Mouse (Mus musculus) left cerebral cortex, adult 2 months (tissue): ENCODE results near the gene Zswim3. TPM values are rescaled to one million over a fixed set of nuclear protein-coding genes. Genes with fewer than 3 reads are reported as not detected.
"Not testable (repeated sequence)": the region's sequence is repeated elsewhere in the genome, so short reads cannot be mapped to it uniquely, and the experiment has no call there.

Experiments used
- DNase-seq, 2 experiments: peaks; one replicate each; pipeline ENCODE4 v3.0.0; 2021 to 2022; ENCODE audit warnings: low spot score in 2 of 2, mixed read lengths in 1 of 2; ENCODE audit errors: extremely low spot score in 1 of 2
- H3K27ac ChIP-seq: fragments of 200-600 bp; 2 replicates; pipeline ENCODE4 v1.8.1; 2022
- H3K4me3 ChIP-seq: fragments of 200-600 bp; 2 replicates; pipeline ENCODE4 v1.8.1; 2022
- CTCF ChIP-seq: fragments of 200-600 bp; IDR thresholded peaks from 2 replicates; pipeline ENCODE4 v1.8.1; 2022; ENCODE audit warnings: antibody characterized with exemption, mild to moderate bottlenecking, moderate library complexity
- intact Hi-C: fragments of 180-260 bp; cut with DNase I; formaldehyde crosslinking; loops from one replicate; pipeline ENCODE4 v1.15.1; 2025
- total RNA-seq, 2 experiments: library from RNA; stranded (reverse); gene quantifications; 2 replicates each; pipeline ENCODE4 v1.2.3; 2021

Zswim3 gene
- total RNA-seq, 2 experiments from 2014 or later, result 8.6 to 9.0 TPM

DNA sequence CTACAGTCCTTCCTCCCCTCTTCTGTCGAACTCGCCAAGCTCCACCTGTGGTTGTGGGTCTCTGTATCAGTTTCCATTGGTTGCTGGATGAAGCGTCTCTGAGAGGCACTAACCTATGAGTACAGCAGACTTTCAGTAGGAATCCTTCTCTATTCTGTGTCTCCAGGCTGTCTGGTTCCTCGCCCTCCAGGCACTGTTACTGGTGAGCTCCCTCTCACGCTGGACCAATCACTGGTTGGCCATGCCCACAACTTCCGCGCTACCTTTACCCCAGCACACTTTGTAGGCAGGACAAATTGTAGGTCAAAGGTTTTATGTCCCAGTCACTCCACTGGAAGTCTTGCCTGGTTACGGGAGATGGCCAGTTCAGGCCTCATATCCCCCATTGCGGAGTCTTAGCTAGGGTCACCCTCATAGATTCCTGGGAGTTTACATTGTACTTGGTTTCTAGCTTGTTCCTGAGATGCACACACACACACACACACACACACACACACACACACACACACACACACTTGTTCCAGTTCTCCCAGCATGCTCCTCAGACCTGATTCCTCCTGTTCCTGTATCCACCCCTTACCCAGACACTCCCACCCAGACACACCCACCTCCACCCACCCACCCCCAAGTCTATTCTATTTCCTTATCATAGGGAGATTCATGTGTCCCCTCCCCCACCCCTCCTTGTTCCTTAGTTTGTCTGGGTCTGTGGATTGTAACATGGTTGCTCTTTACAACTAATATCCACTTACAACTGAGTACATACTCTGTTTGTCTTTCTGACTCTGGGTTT lies 54.9 kb downstream of the Zswim3 start:
- no peak overlapping the region for H3K4me3 ChIP-seq
- no peak for TF ChIP-seq CTCF
- H3K27ac ChIP-seq, result no peak overlapping the region
- intact Hi-C loops, result no loop called here
- no peak for DNase-seq

DNA sequence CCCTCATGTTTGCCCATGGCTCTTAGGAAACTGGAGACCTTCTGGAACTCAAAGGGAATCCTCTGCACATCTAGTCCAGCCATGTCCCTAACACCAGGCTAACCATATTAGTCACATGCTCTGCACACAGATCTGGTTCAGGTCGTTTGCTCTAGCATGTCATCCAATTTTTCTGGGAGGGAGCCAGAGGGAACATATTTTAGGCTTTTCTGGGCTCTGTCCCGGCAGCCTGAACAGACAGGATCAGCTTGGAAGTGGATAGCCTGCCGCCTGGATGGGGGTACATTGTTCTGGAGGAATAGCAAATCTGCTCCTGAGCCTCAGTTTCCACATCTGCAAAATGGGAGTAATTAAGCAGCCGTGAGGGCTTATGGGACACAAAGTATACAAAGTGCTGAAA lies 56.2 kb downstream of the Zswim3 start:
- Histone ChIP-seq H3K4me3 (no peak overlapping the region), H3K27ac (no peak overlapping the region)
- TF ChIP-seq CTCF, result no peak
- DNase-seq, result no peak
- intact Hi-C loops, result no loop called here

DNA sequence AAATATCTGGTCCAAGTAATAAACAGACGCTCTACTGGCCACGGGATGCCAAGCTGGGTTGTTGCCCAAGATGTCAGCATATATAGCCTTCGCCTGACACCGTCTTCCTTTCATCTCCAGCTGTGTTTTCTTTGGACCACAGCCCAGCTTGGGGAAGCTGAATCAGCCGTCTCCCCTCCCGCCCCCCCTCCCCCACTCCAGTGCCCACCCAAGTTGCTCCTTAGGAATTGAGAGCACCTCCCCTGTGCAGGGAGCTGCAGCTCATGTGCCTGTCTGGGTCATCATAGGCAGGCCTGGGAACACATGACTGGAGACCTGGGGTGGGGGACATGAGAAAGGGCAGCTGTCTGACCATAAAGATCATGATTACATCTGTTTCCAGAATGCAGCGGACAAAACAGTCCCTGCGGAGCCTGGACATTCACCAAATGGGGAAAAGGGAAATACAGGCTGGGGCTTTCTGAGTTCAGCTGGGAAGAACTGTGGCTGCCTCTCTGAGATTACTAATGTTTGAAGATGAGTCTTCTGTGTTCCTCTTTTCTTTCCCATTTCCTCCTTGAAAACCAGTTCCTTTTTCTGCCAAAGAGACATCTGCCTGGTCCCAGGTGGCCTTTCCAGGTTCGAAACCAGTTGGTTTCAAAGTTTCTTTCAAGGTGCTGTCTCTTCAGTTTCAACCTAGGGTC lies 57.4 kb downstream of the Zswim3 start:
- DNase-seq, result no peak
- intact Hi-C loops, result no loop called here
- TF ChIP-seq CTCF, result no peak
- no peak overlapping the region; the same call in 1 of the 2 replicates for H3K27ac ChIP-seq
- H3K4me3 ChIP-seq, result no peak overlapping the region

DNA sequence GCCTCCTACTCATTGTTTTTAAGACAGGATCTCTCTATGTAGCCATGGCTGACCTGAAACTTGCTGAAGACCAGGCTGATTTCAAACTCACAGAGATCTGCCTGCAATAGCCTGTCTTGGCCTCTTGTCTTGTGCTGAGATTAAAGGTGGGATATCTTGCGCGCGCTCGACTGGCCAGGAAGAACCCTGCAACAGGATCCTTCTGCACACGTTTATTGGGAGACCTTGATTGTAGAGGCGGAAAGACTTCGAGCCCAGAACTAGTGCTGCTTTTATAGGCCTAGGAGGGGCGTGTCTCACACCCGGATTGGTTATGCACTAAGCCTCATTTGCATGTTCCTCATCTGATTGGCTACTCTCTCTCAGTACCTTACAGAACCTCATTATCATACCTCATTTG lies 58.5 kb downstream of the Zswim3 start:
- H3K4me3 ChIP-seq, DNase-seq, intact Hi-C loops, H3K27ac ChIP-seq: not testable (repeated sequence)

DNA sequence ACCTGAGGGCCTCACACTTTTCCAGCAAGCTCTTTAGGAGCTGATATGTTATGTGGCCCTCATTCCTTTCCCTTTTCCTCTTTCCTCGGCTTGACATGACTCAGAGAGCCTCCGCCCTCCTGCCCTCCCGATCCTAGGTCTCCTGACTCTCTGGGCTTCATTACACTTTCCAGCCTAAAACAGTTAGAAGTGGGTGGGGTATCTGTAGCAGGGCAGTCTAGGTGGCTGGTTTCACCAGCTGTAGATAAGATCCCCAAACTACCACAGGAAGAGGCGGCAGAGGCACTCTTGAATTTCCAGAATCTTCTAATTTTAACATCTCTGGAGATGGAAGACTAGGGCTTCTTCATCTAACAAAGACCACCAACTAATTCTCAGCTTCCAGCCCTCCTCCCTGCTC lies 59.7 kb downstream of the Zswim3 start:
- Histone ChIP-seq H3K4me3 (no peak overlapping the region), H3K27ac (no peak overlapping the region)
- no peak for DNase-seq
- intact Hi-C loops, result no loop called here
- TF ChIP-seq CTCF, result no peak

DNA sequence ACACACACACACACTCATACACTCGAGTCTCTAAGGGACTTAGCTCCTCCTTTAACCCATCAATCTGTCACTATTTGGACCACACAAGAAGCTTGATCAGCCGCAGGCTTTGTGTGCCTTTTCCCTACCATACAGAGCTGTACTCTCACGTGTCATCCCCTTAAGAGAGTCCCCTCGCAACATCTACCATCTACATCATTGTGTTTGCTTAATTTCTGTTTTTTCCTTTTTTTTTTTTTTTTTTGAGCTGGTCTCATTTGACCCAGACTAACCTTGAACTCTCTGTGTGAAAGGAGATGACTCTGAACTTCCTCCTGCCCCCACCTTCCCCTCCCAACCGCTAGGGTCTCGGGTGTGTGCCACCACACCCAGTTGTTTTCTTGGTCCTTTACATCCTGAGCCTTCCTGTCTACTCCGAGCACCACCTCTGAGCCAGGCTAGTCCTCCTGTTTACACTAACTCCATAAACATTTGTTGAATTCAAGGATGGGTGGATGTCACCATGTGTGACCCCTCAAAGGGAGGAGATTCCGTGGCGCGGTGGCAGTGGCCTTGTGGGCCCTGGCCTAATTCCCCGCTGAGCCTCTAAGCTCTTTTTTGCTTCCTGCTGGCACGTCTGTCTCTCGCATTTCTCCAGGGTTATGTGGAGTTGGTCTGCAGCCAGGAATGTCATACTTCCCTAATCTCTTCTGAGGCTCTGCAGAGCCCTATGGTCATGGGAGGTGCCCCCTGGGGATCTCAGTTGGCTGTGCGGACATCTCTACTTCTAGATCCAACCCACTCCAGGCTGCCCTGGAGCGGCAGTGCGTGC lies 62.0 kb downstream of the Zswim3 start:
- no peak for DNase-seq
- intact Hi-C loops, result no loop called here
- no peak; the same call in none of the 2 replicates for TF ChIP-seq CTCF
- Histone ChIP-seq H3K4me3 (no peak overlapping the region), H3K27ac (peak overlapping the region; percentile 62)

DNA sequence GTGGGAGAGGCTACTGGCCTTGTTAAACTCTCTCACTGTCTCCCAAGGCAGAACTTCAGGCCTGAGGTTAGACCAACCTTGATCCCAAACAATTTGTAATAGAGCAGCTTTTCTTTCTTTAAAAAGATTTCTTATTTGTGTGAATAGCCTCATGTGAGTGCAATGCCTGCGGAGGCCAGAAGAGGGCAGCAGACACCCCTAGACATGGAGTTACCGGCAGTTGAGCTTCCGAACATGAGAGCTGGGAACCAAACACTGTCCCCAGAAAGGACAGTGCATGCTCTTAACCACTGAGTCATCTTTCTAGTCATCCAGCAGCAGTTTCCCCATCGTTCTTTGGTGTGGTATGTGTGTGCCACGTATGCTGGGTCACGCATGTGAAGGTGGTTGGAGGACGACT lies 62.7 kb downstream of the Zswim3 start:
- Histone ChIP-seq H3K4me3 (no peak overlapping the region), H3K27ac (peak overlapping the region; percentile 62)
- intact Hi-C loops, result no loop called here
- no peak for DNase-seq
- peak; percentile 50 for TF ChIP-seq CTCF

DNA sequence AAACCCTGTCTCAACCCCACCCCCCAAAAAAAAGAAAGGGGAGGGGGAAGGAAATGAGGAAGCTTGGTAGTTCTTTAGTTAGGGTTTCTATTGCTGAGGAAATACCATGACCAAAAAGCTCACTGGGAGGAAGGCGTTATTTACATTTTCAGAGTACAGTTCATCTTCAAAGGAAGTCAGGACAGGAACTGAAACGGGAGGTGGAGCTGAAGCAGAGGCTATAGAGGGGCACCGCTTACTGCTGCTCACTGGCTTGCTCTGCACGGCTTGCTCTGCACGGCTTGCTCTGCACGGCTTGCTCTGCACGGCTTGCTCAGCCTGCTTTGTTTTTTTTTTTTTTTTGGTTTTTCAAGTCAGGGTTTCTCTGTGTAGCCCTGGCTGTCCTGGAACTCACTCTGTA lies 63.6 kb downstream of the Zswim3 start:
- H3K27ac ChIP-seq, result no peak overlapping the region
- no peak for DNase-seq
- intact Hi-C loops, result no loop called here
- TF ChIP-seq CTCF, result no peak
- no peak overlapping the region for H3K4me3 ChIP-seq

Other genes with a start within 250 kb of the Zswim3 start
- 1 to 10 TPM in 1 of 2 experiments, under 1 TPM in 1; 0.70 to 1.3 TPM for gene Wfdc2, start 242.7 kb upstream of the Zswim3 start, total RNA-seq
- not detected for gene Spint3, start 231.6 kb upstream of the Zswim3 start, total RNA-seq
- gene Wfdc6a, start 219.7 kb upstream of the Zswim3 start, total RNA-seq, result not detected
- gene Eppin, start 211.5 kb upstream of the Zswim3 start, total RNA-seq, result not detected
- not detected for gene Wfdc6b, start 191.6 kb upstream of the Zswim3 start, total RNA-seq
- not detected for gene Wfdc8, start 191.5 kb upstream of the Zswim3 start, total RNA-seq
- gene Wfdc16, start 166.3 kb upstream of the Zswim3 start, total RNA-seq, result not detected
- not detected for gene Wfdc10, start 149.1 kb upstream of the Zswim3 start, total RNA-seq
- gene Wfdc9, start 148.5 kb upstream of the Zswim3 start, total RNA-seq, result not detected
- not detected for gene Wfdc11, start 131.0 kb upstream of the Zswim3 start, total RNA-seq
- not detected for gene Wfdc13, start 120.0 kb upstream of the Zswim3 start, total RNA-seq
- not detected for gene Spint4, start 106.6 kb upstream of the Zswim3 start, total RNA-seq
- gene Spint5, start 89.8 kb upstream of the Zswim3 start, total RNA-seq, result not detected
- 1 to 10 TPM; 1.4 to 1.6 TPM for gene Wfdc3, start 59.2 kb upstream of the Zswim3 start, total RNA-seq
- gene Dnttip1, start 59.1 kb upstream of the Zswim3 start, total RNA-seq, result 10 to 100 TPM; 37.6 to 37.9 TPM
- under 1 TPM in 1 of 2 experiments, not detected in 1; 0.36 TPM for gene Ube2c, start 35.2 kb upstream of the Zswim3 start, total RNA-seq
- 1 to 10 TPM in 1 of 2 experiments, not detected in 1; 1.1 TPM for gene Tnnc2, start 25.1 kb upstream of the Zswim3 start, total RNA-seq
- 10 to 100 TPM; 54.4 to 57.2 TPM for gene Snx21, start 19.3 kb upstream of the Zswim3 start, total RNA-seq
- gene Acot8, start 216 bp upstream of the Zswim3 start, total RNA-seq, result 10 to 100 TPM; 26.6 to 28.3 TPM
- 10 to 100 TPM; 21.7 to 22.7 TPM for gene Zswim1, start 17.6 kb downstream of the Zswim3 start, total RNA-seq
- gene Spata25, start 23.4 kb downstream of the Zswim3 start, total RNA-seq, result under 1 TPM; 0.45 to 0.58 TPM
- 10 to 100 TPM; 89.5 to 96.2 TPM for gene Ctsa, start 27.8 kb downstream of the Zswim3 start, total RNA-seq
- gene Neurl2, start 28.4 kb downstream of the Zswim3 start, total RNA-seq, result 1 to 10 TPM; 3.9 to 5.3 TPM
- gene Pltp, start 52.6 kb downstream of the Zswim3 start, total RNA-seq, result 10 to 100 TPM; 78.1 to 82.4 TPM
- 10 to 100 TPM; 44.8 to 48.8 TPM for gene Pcif1, start 74.2 kb downstream of the Zswim3 start, total RNA-seq
- 10 to 100 TPM; 27.2 to 28.0 TPM for gene Zfp335, start 106.7 kb downstream of the Zswim3 start, total RNA-seq
- gene Mmp9, start 135.7 kb downstream of the Zswim3 start, total RNA-seq, result 1 to 10 TPM; 1.4 TPM
- 100 to 1,000 TPM; 575 to 581 TPM for gene Slc12a5, start 155.7 kb downstream of the Zswim3 start, total RNA-seq
- gene Ncoa5, start 229.8 kb downstream of the Zswim3 start, total RNA-seq, result 10 to 100 TPM; 55.5 to 57.5 TPM